Mouse (Mus musculus): ENCODE measurements around the gene Zfyve19.

- TF ChIP-seq CTCF (IDR thresholded peaks at IDR 0.05; ENCODE audit: control insufficient read depth, insufficient read depth, insufficient read length), result no peak
- no peak for TF ChIP-seq MYOD1 (IDR thresholded peaks at IDR 0.05; ENCODE audit: control insufficient read depth, insufficient read length, low read depth)
- TF ChIP-seq MAX (IDR thresholded peaks at IDR 0.05), result no peak
- no peak for TF ChIP-seq USF1 (IDR thresholded peaks at IDR 0.05; ENCODE audit: low read depth)
- no peak for TF ChIP-seq FOSL1 (IDR thresholded peaks at IDR 0.05; ENCODE audit: insufficient read depth, low read length, poor library complexity, severe bottlenecking)
Measured at GRCm38 (mm10) chr2:119250377-119250776, 42.0 kb downstream of the Zfyve19 start.
